Mouse (Mus musculus): Measurements from ENCODE around the gene Lce1d. TPM values are rescaled to one million over a fixed set of nuclear protein-coding genes. Genes with fewer than 3 reads are reported as not detected.

The Lce1d gene
- polyA plus RNA-seq (2014; fragmentation: Illumina TruSeq; extraction: RNeasy Lipid Tissue Mini Kit (QIAGEN cat#74804); ENCODE audit: low read depth, low replicate concordance), result not detected

DNA sequence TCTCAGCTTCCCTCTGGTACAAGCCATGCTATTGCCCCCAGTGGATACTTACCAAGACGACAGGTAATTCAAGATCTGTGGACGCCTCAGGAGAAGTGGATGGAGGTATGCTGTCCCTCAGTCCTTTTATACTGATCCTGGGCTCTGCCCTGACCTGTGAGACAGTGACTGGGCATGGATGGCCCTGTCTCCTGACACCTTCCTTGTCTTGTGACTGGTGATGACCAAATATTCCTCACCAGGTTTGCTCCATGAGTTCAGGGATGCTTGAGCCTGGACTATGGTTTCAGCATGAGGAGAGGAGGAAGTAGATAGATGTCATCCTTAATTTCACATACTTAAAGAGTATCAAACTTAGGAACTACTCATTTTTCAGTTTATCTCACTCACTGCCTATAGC, at the start of gene Lce1d:
TSS of gene Lce1d (minus strand) at position 101 of the 400 bp plus-strand sequence.

DNA sequence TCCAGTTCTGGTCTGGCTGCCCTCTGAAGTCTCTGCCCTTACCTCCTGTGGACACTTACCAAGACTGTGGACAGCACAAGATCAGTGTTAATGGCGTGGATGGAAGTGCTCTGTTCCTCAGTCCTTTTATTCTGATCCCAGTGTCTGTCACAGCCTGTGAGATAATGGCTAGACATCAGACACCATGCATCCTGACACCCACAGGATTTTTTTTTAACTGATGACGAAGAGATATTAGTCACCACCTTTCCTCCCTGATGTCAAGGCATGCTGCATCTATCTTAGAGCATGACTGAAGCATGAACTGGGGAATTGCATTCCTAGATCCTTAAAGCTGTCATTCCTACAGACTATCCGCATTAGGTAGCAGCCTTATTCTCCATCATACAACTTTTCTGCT, 33.2 kb upstream of the Lce1d start, which contains the start of gene Lce1f:
TSS of gene Lce1f (minus strand) at position 101 of the 400 bp plus-strand sequence.

DNA sequence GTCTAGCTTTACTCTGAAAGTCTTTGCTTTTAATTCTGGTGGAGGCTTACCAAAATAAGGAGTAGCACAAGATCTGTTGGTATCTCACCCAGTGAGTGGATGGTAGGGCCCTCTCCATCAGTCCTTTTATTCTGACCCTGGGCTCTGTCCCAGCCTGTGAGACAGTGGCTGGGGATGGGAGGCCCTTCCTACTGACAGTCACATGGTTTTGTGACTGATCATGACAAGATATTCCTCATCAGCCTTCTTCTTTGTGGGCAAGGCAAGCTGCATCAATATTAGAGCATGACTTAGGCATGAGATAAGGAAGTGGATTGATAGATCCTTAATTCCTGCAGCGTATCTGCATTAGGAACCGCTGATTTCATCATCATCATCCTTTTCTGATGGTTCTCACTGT, 22.0 kb upstream of the Lce1d start, which contains the start of gene Lce1e:
TSS of gene Lce1e (minus strand) at position 101 of the 400 bp plus-strand sequence.

DNA sequence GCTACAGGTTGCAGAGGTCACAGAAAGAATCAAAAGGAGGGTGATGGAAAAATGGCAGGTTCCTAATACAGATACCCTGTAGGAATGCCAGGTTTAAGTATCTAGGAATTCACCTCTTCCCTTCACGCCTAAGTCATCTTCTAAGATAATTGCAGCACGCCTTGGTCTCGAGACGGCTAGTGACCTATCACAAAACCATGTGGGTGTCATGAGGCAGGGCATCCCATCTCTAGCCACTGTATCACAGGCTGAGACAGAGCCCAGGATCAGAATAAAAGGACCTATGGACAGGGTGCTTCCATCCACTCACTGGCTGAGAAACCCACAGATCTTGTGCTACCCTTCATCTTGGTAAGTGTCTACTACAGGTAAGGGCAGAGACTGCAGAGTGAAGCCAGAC, 8.1 kb downstream of the Lce1d start, which contains the start of gene Lce1c:
TSS of gene Lce1c (plus strand) at position 301 of the 400 bp plus-strand sequence.

DNA sequence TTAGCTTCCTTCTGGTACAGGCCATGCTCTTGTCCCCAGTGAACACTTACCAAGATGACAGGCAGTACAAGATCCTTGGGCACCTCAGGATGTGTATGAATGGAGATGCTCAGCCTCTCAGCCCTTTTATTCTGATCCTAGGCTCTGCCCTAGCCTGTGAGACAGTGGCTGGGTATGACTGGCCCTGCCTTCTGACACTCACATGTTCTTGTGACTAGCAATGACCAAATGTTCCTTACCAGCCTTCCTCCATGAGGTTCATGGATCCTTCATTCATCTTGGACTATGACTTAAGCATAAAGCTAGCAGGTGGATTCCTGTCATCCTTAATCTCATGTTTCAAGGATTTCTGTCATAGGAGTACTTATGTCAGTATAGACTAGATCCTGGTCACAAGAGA, 16.8 kb downstream of the Lce1d start, which contains the start of gene Lce1a2:
TSS of gene Lce1a2 (minus strand) at position 101 of the 400 bp plus-strand sequence.

DNA sequence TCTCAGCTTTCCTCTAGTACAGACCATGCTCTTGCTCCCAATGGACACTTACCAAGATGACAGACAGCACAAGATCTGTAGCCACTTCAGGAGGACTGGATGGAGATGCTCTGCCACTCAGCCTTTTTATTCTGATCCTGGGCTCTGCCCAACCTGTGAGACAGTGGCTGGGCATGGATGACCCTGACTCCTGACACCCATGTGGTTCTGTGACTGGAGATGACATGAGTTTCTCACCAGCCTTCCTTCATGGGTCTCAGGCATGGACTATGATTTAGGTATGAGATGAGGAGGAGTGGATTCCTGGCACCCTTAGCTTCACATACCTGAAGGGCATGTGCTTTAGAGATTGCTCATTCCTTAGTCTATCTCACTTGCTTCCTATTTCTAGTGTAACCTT, 30.2 kb downstream of the Lce1d start, which contains the start of gene Lce1b:
TSS of gene Lce1b (minus strand) at position 101 of the 400 bp plus-strand sequence.

DNA sequence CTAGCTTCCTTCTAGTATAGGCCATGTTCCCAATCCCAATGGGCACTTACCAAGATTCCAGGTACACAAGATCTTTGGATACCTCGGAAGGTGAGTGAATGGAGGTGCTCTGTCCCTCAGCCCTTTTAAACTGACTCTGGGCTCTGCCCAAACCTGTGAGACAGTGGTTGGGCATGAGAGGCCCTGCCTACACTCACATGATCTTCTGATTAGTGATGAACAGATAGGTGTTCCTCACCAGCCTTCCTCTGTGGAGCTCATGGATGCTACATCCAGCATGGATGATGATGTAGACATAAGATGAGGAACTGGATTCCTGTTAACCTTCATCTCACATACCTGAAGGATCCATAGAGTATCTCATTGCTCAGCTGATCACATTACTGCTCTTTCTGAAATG, 38.8 kb downstream of the Lce1d start, which contains the start of gene Lce1a1:
TSS of gene Lce1a1 (minus strand) at position 101 of the 400 bp plus-strand sequence.

Other genes starting within 250 kb of the Lce1d start
- gene Sprr1b, start 248.4 kb downstream of the Lce1d start, polyA plus RNA-seq (2014; fragmentation: Illumina TruSeq; extraction: RNeasy Lipid Tissue Mini Kit (QIAGEN cat#74804); ENCODE audit: low read depth, low replicate concordance), result not detected
- gene Sprr3, start 228.5 kb downstream of the Lce1d start, polyA plus RNA-seq (2014; fragmentation: Illumina TruSeq; extraction: RNeasy Lipid Tissue Mini Kit (QIAGEN cat#74804); ENCODE audit: low read depth, low replicate concordance), result not detected
- not detected for gene Sprr1a, start 201.3 kb downstream of the Lce1d start, polyA plus RNA-seq (2014; fragmentation: Illumina TruSeq; extraction: RNeasy Lipid Tissue Mini Kit (QIAGEN cat#74804); ENCODE audit: low read depth, low replicate concordance)
- gene Sprr4, start 186.7 kb downstream of the Lce1d start, polyA plus RNA-seq (2014; fragmentation: Illumina TruSeq; extraction: RNeasy Lipid Tissue Mini Kit (QIAGEN cat#74804); ENCODE audit: low read depth, low replicate concordance), result not detected
- gene 2310046K23Rik, start 152.7 kb downstream of the Lce1d start, polyA plus RNA-seq (2014; fragmentation: Illumina TruSeq; extraction: RNeasy Lipid Tissue Mini Kit (QIAGEN cat#74804); ENCODE audit: low read depth, low replicate concordance), result not detected
- gene Ivl, start 113.5 kb downstream of the Lce1d start, polyA plus RNA-seq (2014; fragmentation: Illumina TruSeq; extraction: RNeasy Lipid Tissue Mini Kit (QIAGEN cat#74804); ENCODE audit: low read depth, low replicate concordance), result 0.21 TPM
- gene Smcp, start 98.2 kb downstream of the Lce1d start, polyA plus RNA-seq (2014; fragmentation: Illumina TruSeq; extraction: RNeasy Lipid Tissue Mini Kit (QIAGEN cat#74804); ENCODE audit: low read depth, low replicate concordance), result 4,960 TPM
- 0.48 TPM for gene 2210017I01Rik, start 79.7 kb downstream of the Lce1d start, polyA plus RNA-seq (2014; fragmentation: Illumina TruSeq; extraction: RNeasy Lipid Tissue Mini Kit (QIAGEN cat#74804); ENCODE audit: low read depth, low replicate concordance)
- gene Lce6a, start 65.5 kb downstream of the Lce1d start, polyA plus RNA-seq (2014; fragmentation: Illumina TruSeq; extraction: RNeasy Lipid Tissue Mini Kit (QIAGEN cat#74804); ENCODE audit: low read depth, low replicate concordance), result 2.4 TPM
- gene Lce1a1, start 38.9 kb downstream of the Lce1d start, polyA plus RNA-seq (2014; fragmentation: Illumina TruSeq; extraction: RNeasy Lipid Tissue Mini Kit (QIAGEN cat#74804); ENCODE audit: low read depth, low replicate concordance), result not detected
- not detected for gene Lce1b, start 30.3 kb downstream of the Lce1d start, polyA plus RNA-seq (2014; fragmentation: Illumina TruSeq; extraction: RNeasy Lipid Tissue Mini Kit (QIAGEN cat#74804); ENCODE audit: low read depth, low replicate concordance)
- gene Lce1a2, start 16.9 kb downstream of the Lce1d start, polyA plus RNA-seq (2014; fragmentation: Illumina TruSeq; extraction: RNeasy Lipid Tissue Mini Kit (QIAGEN cat#74804); ENCODE audit: low read depth, low replicate concordance), result not detected
- not detected for gene Lce1c, start 8.0 kb downstream of the Lce1d start, polyA plus RNA-seq (2014; fragmentation: Illumina TruSeq; extraction: RNeasy Lipid Tissue Mini Kit (QIAGEN cat#74804); ENCODE audit: low read depth, low replicate concordance)
- gene Lce1e, start 21.9 kb upstream of the Lce1d start, polyA plus RNA-seq (2014; fragmentation: Illumina TruSeq; extraction: RNeasy Lipid Tissue Mini Kit (QIAGEN cat#74804); ENCODE audit: low read depth, low replicate concordance), result not detected
- not detected for gene Lce1f, start 33.1 kb upstream of the Lce1d start, polyA plus RNA-seq (2014; fragmentation: Illumina TruSeq; extraction: RNeasy Lipid Tissue Mini Kit (QIAGEN cat#74804); ENCODE audit: low read depth, low replicate concordance)
- not detected for gene Gm38119, start 51.9 kb upstream of the Lce1d start, polyA plus RNA-seq (2014; fragmentation: Illumina TruSeq; extraction: RNeasy Lipid Tissue Mini Kit (QIAGEN cat#74804); ENCODE audit: low read depth, low replicate concordance)
- gene Lce1g, start 65.1 kb upstream of the Lce1d start, polyA plus RNA-seq (2014; fragmentation: Illumina TruSeq; extraction: RNeasy Lipid Tissue Mini Kit (QIAGEN cat#74804); ENCODE audit: low read depth, low replicate concordance), result not detected
- not detected for gene Lce1h, start 77.9 kb upstream of the Lce1d start, polyA plus RNA-seq (2014; fragmentation: Illumina TruSeq; extraction: RNeasy Lipid Tissue Mini Kit (QIAGEN cat#74804); ENCODE audit: low read depth, low replicate concordance)
- gene Lce1i, start 91.7 kb upstream of the Lce1d start, polyA plus RNA-seq (2014; fragmentation: Illumina TruSeq; extraction: RNeasy Lipid Tissue Mini Kit (QIAGEN cat#74804); ENCODE audit: low read depth, low replicate concordance), result not detected
- gene Lce1j, start 103.3 kb upstream of the Lce1d start, polyA plus RNA-seq (2014; fragmentation: Illumina TruSeq; extraction: RNeasy Lipid Tissue Mini Kit (QIAGEN cat#74804); ENCODE audit: low read depth, low replicate concordance), result not detected
- not detected for gene Lce1k, start 120.7 kb upstream of the Lce1d start, polyA plus RNA-seq (2014; fragmentation: Illumina TruSeq; extraction: RNeasy Lipid Tissue Mini Kit (QIAGEN cat#74804); ENCODE audit: low read depth, low replicate concordance)
- gene Kprp, start 140.0 kb upstream of the Lce1d start, polyA plus RNA-seq (2014; fragmentation: Illumina TruSeq; extraction: RNeasy Lipid Tissue Mini Kit (QIAGEN cat#74804); ENCODE audit: low read depth, low replicate concordance), result not detected
- gene Lce1l, start 164.1 kb upstream of the Lce1d start, polyA plus RNA-seq (2014; fragmentation: Illumina TruSeq; extraction: RNeasy Lipid Tissue Mini Kit (QIAGEN cat#74804); ENCODE audit: low read depth, low replicate concordance), result not detected
- gene 2310050C09Rik, start 183.0 kb upstream of the Lce1d start, polyA plus RNA-seq (2014; fragmentation: Illumina TruSeq; extraction: RNeasy Lipid Tissue Mini Kit (QIAGEN cat#74804); ENCODE audit: low read depth, low replicate concordance), result not detected
- not detected for gene Lce3a, start 239.0 kb upstream of the Lce1d start, polyA plus RNA-seq (2014; fragmentation: Illumina TruSeq; extraction: RNeasy Lipid Tissue Mini Kit (QIAGEN cat#74804); ENCODE audit: low read depth, low replicate concordance)
- gene Lce3b, start 245.8 kb upstream of the Lce1d start, polyA plus RNA-seq (2014; fragmentation: Illumina TruSeq; extraction: RNeasy Lipid Tissue Mini Kit (QIAGEN cat#74804); ENCODE audit: low read depth, low replicate concordance), result not detected

Data from testis, adult 10 weeks (tissue).